Mouse (Mus musculus) neural tube, embryonic 11.5 days (tissue): Measurements from ENCODE around the gene Socs2. TPM values are rescaled to one million over a fixed set of nuclear protein-coding genes. Genes with fewer than 3 reads are reported as not detected.

Source experiments
- ATAC-seq: fragments of 200-750 bp; cut with Nextera tagmentation; 2 replicates; pipeline ENCODE4 v1.8.0; 2017; ENCODE audit warnings: moderate number of reproducible peaks, mild to moderate bottlenecking, moderate TSS enrichment, moderate library complexity; ENCODE audit not compliant: insufficient read depth, low FRiP score, low TSS enrichment
- DNase-seq: peaks from one replicate; pipeline ENCODE4 v3.0.0-alpha.2; 2015; ENCODE audit warnings: low spot score
- H3K27ac ChIP-seq: fragments of 300-500 bp; sonication (generic); 2 replicates; pipeline ENCODE4 v1.5.1; 2014; ENCODE audit warnings: low read depth, mild to moderate bottlenecking, low read length
- H3K27me3 ChIP-seq: fragments of 300-500 bp; sonication (generic); 2 replicates; pipeline ENCODE4 v1.6.1; 2014; ENCODE audit warnings: mild to moderate bottlenecking, low read length, mixed read lengths; ENCODE audit not compliant: control insufficient read depth, insufficient read depth
- H3K36me3 ChIP-seq: fragments of 300-500 bp; sonication (generic); 2 replicates; pipeline ENCODE4 v1.6.1; 2014; ENCODE audit warnings: mild to moderate bottlenecking, low read length, moderate library complexity, mixed read lengths; ENCODE audit not compliant: control insufficient read depth, insufficient read depth
- H3K4me1 ChIP-seq: fragments of 300-500 bp; sonication (generic); 2 replicates; pipeline ENCODE4 v1.6.1; 2014; ENCODE audit warnings: low read length, mixed read lengths; ENCODE audit not compliant: control insufficient read depth, insufficient read depth
- H3K4me2 ChIP-seq: fragments of 300-500 bp; sonication (generic); 2 replicates; pipeline ENCODE4 v1.6.1; 2014; ENCODE audit warnings: low read depth, mild to moderate bottlenecking, moderate library complexity
- H3K4me3 ChIP-seq: fragments of 300-500 bp; sonication (generic); 2 replicates; pipeline ENCODE4 v1.5.1; 2014; ENCODE audit warnings: low read depth, low read length
- H3K9ac ChIP-seq: fragments of 300-500 bp; sonication (generic); 2 replicates; pipeline ENCODE4 v1.6.1; 2014; ENCODE audit warnings: mild to moderate bottlenecking, low read length
- H3K9me3 ChIP-seq: fragments of 300-500 bp; sonication (generic); 2 replicates; pipeline ENCODE4 v1.6.1; 2016; ENCODE audit warnings: low read length; ENCODE audit not compliant: control insufficient read depth
- WGBS: fragments of 180-500 bp; shearing (Covaris S2); extraction: QIAGEN DNeasy Blood & Tissue Kit; methylation state at CpG from one replicate; pipeline ENCODE4 v1.1.7; 2014; 5-methylcytosine and 5-hydroxymethylcytosine counted together
- polyA plus RNA-seq: library from polyadenylated mRNA; unstranded; fragments of >200 nt; fragmentation: Nextera tagmentation; extraction: Ambion mirVana; gene quantifications from 2 replicates; pipeline ENCODE4 v1.2.1, GENCODE M21; 2014

Socs2 gene
- polyA plus RNA-seq, 1 experiment from 2014 or later: 46.0 TPM

- no peaks in the 10 kb centered on the region for H3K4me1 ChIP-seq
- H3K27ac ChIP-seq: no peak overlapping the region
- no peaks in the 10 kb centered on the region for H3K9me3 ChIP-seq
- H3K36me3 ChIP-seq: no peaks in the 10 kb centered on the region
- no peak for DNase-seq
- H3K9ac ChIP-seq: no peak overlapping the region
- no peak for ATAC-seq
- H3K27me3 ChIP-seq: no peaks in the 10 kb centered on the region
- H3K4me3 ChIP-seq: no peak overlapping the region
- WGBS: 97% methylated on average over 1 of the region's 1 CpGs
- no peak overlapping the region for H3K4me2 ChIP-seq
Observed at GRCm38 (mm10) chr10:95429111-95429510, 12.1 kb upstream of the Socs2 start.

GRCm38 (mm10) chr10:95426207-95427115 lies 9.5 kb upstream of the Socs2 start:
- no peaks in the 10 kb centered on the region for H3K27me3 ChIP-seq
- no peak for ATAC-seq
- no peak overlapping the region for H3K4me2 ChIP-seq
- no peaks in the 10 kb centered on the region for H3K4me1 ChIP-seq
- DNase-seq: no peak
- WGBS: 84% methylated on average over 9 of the region's 9 CpGs
- no peaks in the 10 kb centered on the region for H3K9me3 ChIP-seq
- H3K36me3 ChIP-seq: no peaks in the 10 kb centered on the region
- H3K4me3 ChIP-seq: no peak overlapping the region
- no peak overlapping the region for H3K9ac ChIP-seq
- no peak overlapping the region for H3K27ac ChIP-seq

- Histone ChIP-seq H3K27me3 (no peaks in the 10 kb centered on the region), H3K4me1 (no peaks in the 10 kb centered on the region), H3K9me3 (no peaks in the 10 kb centered on the region), H3K4me2 (no peak overlapping the region), H3K9ac (no peak overlapping the region), H3K27ac (no peak overlapping the region), H3K4me3 (no peak overlapping the region), H3K36me3 (no peaks in the 10 kb centered on the region)
- no peak for DNase-seq
- WGBS: 85% methylated on average over 5 of the region's 5 CpGs
- ATAC-seq: no peak
Observed at GRCm38 (mm10) chr10:95422681-95423080, 5.7 kb upstream of the Socs2 start.

- H3K4me2 ChIP-seq: no peak overlapping the region
- ATAC-seq (no peak), DNase-seq (no peak)
- 74% methylated on average over 10 of the region's 10 CpGs for WGBS
- no peak overlapping the region for H3K27ac ChIP-seq
- H3K36me3 ChIP-seq: no peaks in the 10 kb centered on the region
- 0 out of 2 replicates have a peak, but pooled peaks cover 3% of the 10 kb centered on the region for H3K27me3 ChIP-seq
- H3K4me1 ChIP-seq: peaks cover 4% of the 10 kb centered on the region; the same call in 1 of the 2 replicates
- H3K4me3 ChIP-seq: no peak overlapping the region
- no peak overlapping the region for H3K9ac ChIP-seq
- no peaks in the 10 kb centered on the region for H3K9me3 ChIP-seq
Observed at GRCm38 (mm10) chr10:95420284-95420683, 3.3 kb upstream of the Socs2 start.

GRCm38 (mm10) chr10:95419726-95420125 lies 2.7 kb upstream of the Socs2 start:
- WGBS: 93% methylated on average over 3 of the region's 3 CpGs
- H3K36me3 ChIP-seq: no peaks in the 10 kb centered on the region
- H3K4me3 ChIP-seq: no peak overlapping the region
- no peak overlapping the region for H3K4me2 ChIP-seq
- no peaks in the 10 kb centered on the region for H3K9me3 ChIP-seq
- DNase-seq: no peak
- peaks cover 4% of the 10 kb centered on the region; the same call in 1 of the 2 replicates for H3K4me1 ChIP-seq
- H3K9ac ChIP-seq: no peak overlapping the region
- H3K27me3 ChIP-seq: 0 out of 2 replicates have a peak, but pooled peaks cover 3% of the 10 kb centered on the region
- ATAC-seq: no peak
- H3K27ac ChIP-seq: no peak overlapping the region

GRCm38 (mm10) chr10:95418631-95419030 lies 1.7 kb upstream of the Socs2 start:
- no peak for ATAC-seq
- WGBS: 61% methylated on average over 6 of the region's 6 CpGs
- Histone ChIP-seq H3K4me3 (no peak overlapping the region), H3K4me1 (peaks cover 4% of the 10 kb centered on the region; the same call in 1 of the 2 replicates), H3K27ac (no peak overlapping the region), H3K27me3 (peaks cover 3% of the 10 kb centered on the region; the same call in 1 of the 2 replicates), H3K9me3 (no peaks in the 10 kb centered on the region), H3K4me2 (no peak overlapping the region), H3K36me3 (no peaks in the 10 kb centered on the region), H3K9ac (no peak overlapping the region)
- DNase-seq: no peak

GRCm38 (mm10) chr10:95417496-95418236 lies 686 bp upstream of the Socs2 start:
- no peaks in the 10 kb centered on the region for H3K36me3 ChIP-seq
- H3K27ac ChIP-seq: no peak overlapping the region
- H3K9ac ChIP-seq: 0 out of 2 replicates have a peak overlapping the region, but pooled peaks have one; percentile 77
- no peaks in the 10 kb centered on the region for H3K9me3 ChIP-seq
- peaks cover 4% of the 10 kb centered on the region; the same call in 1 of the 2 replicates for H3K4me1 ChIP-seq
- H3K4me2 ChIP-seq: peak overlapping the region; percentile 85
- peak; percentile 0; the same call in 1 of the 2 replicates for ATAC-seq
- peaks cover 3% of the 10 kb centered on the region; the same call in 1 of the 2 replicates for H3K27me3 ChIP-seq
- WGBS: under 1% methylated on average over 25 of the region's 25 CpGs
- peak overlapping the region; percentile 66 for H3K4me3 ChIP-seq
- DNase-seq: peak; percentile 81

GRCm38 (mm10) chr10:95416361-95416684 lies 657 bp downstream of the Socs2 start:
- ATAC-seq (peak; percentile 39; the same call in 1 of the 2 replicates), DNase-seq (no peak)
- Histone ChIP-seq H3K27me3 (peaks cover 3% of the 10 kb centered on the region; the same call in 1 of the 2 replicates), H3K4me3 (peak overlapping the region; percentile 66), H3K9ac (peak overlapping the region; percentile 77), H3K36me3 (no peaks in the 10 kb centered on the region), H3K4me1 (peaks cover 4% of the 10 kb centered on the region; the same call in 1 of the 2 replicates), H3K9me3 (no peaks in the 10 kb centered on the region), H3K4me2 (peak overlapping the region; percentile 85), H3K27ac (peak overlapping the region; percentile 88)
- WGBS: 1% methylated on average over 30 of the region's 34 CpGs
